Mouse (Mus musculus): Measurements from ENCODE around the gene Stk24. TPM values are rescaled to one million over a fixed set of nuclear protein-coding genes. Genes with fewer than 3 reads are reported as not detected.
A peak's percentile ranks its signal among the peaks of the same experiment; 100 is the strongest.

The Stk24 gene
- polyA plus RNA-seq, 1 experiment from 2014 or later: 46.3 TPM

GRCm38 (mm10) chr14:121270490-121270889 lies 109.3 kb downstream of the Stk24 start:
- ATAC-seq (ENCODE audit: insufficient number of reproducible peaks, insufficient read depth, low FRiP score, low read depth): no peak
- Histone ChIP-seq H3K36me3 (ENCODE audit: control insufficient read depth, insufficient read depth, low read length) (peaks cover 32% of the 10 kb centered on the region), H3K9me3 (ENCODE audit: control insufficient read depth, low read depth, low read length) (no peaks in the 10 kb centered on the region), H3K27me3 (ENCODE audit: control insufficient read depth, insufficient read depth, low read length) (no peaks in the 10 kb centered on the region), H3K4me2 (replicated peaks; ENCODE audit: low read depth, low read length) (no peak overlapping the region), H3K27ac (ENCODE audit: low read length) (no peak overlapping the region), H3K4me1 (ENCODE audit: control insufficient read depth, insufficient read depth, low read length) (no peaks in the 10 kb centered on the region), H3K9ac (replicated peaks; ENCODE audit: low read depth, low read length) (no peak overlapping the region), H3K4me3 (ENCODE audit: low read depth, low read length) (no peak overlapping the region)
- 77% methylated on average over 6 of the region's 6 CpGs for WGBS

- Histone ChIP-seq H3K4me2 (replicated peaks; ENCODE audit: low read depth, low read length) (no peak overlapping the region), H3K27ac (ENCODE audit: low read length) (no peak overlapping the region), H3K27me3 (ENCODE audit: control insufficient read depth, insufficient read depth, low read length) (no peaks in the 10 kb centered on the region), H3K9me3 (ENCODE audit: control insufficient read depth, low read depth, low read length) (no peaks in the 10 kb centered on the region), H3K36me3 (ENCODE audit: control insufficient read depth, insufficient read depth, low read length) (peaks cover 25% of the 10 kb centered on the region), H3K4me1 (ENCODE audit: control insufficient read depth, insufficient read depth, low read length) (peaks cover 4% of the 10 kb centered on the region; the same call in 1 of the 2 replicates), H3K4me3 (ENCODE audit: low read depth, low read length) (no peak overlapping the region), H3K9ac (replicated peaks; ENCODE audit: low read depth, low read length) (no peak overlapping the region)
- ATAC-seq (ENCODE audit: insufficient number of reproducible peaks, insufficient read depth, low FRiP score, low read depth): no peak
- 91% methylated on average over 8 of the region's 8 CpGs for WGBS
These were observed 112.0 kb downstream of the Stk24 start for GRCm38 (mm10) chr14:121267801-121268200.

- Histone ChIP-seq H3K9me3 (ENCODE audit: control insufficient read depth, low read depth, low read length) (no peaks in the 10 kb centered on the region), H3K27ac (ENCODE audit: low read length) (no peak overlapping the region), H3K36me3 (ENCODE audit: control insufficient read depth, insufficient read depth, low read length) (peaks cover 10% of the 10 kb centered on the region; the same call in 1 of the 2 replicates), H3K4me3 (ENCODE audit: low read depth, low read length) (no peak overlapping the region), H3K4me1 (ENCODE audit: control insufficient read depth, insufficient read depth, low read length) (peaks cover 8% of the 10 kb centered on the region), H3K4me2 (replicated peaks; ENCODE audit: low read depth, low read length) (no peak overlapping the region), H3K9ac (replicated peaks; ENCODE audit: low read depth, low read length) (no peak overlapping the region), H3K27me3 (ENCODE audit: control insufficient read depth, insufficient read depth, low read length) (no peaks in the 10 kb centered on the region)
- no peak for ATAC-seq (ENCODE audit: insufficient number of reproducible peaks, insufficient read depth, low FRiP score, low read depth)
- 68% methylated on average over 6 of the region's 6 CpGs for WGBS
These were observed 115.4 kb downstream of the Stk24 start for GRCm38 (mm10) chr14:121264453-121264852.

GRCm38 (mm10) chr14:121263912-121264311 lies 115.9 kb downstream of the Stk24 start:
- WGBS: 71% methylated on average over 2 of the region's 2 CpGs
- Histone ChIP-seq H3K9ac (replicated peaks; ENCODE audit: low read depth, low read length) (no peak overlapping the region), H3K9me3 (ENCODE audit: control insufficient read depth, low read depth, low read length) (no peaks in the 10 kb centered on the region), H3K27me3 (ENCODE audit: control insufficient read depth, insufficient read depth, low read length) (no peaks in the 10 kb centered on the region), H3K4me3 (ENCODE audit: low read depth, low read length) (no peak overlapping the region), H3K27ac (ENCODE audit: low read length) (no peak overlapping the region), H3K36me3 (ENCODE audit: control insufficient read depth, insufficient read depth, low read length) (peaks cover 10% of the 10 kb centered on the region; the same call in 1 of the 2 replicates), H3K4me2 (replicated peaks; ENCODE audit: low read depth, low read length) (no peak overlapping the region), H3K4me1 (ENCODE audit: control insufficient read depth, insufficient read depth, low read length) (peaks cover 8% of the 10 kb centered on the region)
- ATAC-seq (ENCODE audit: insufficient number of reproducible peaks, insufficient read depth, low FRiP score, low read depth): no peak

GRCm38 (mm10) chr14:121262606-121263005 lies 117.2 kb downstream of the Stk24 start:
- WGBS: 57% methylated on average over 4 of the region's 4 CpGs
- Histone ChIP-seq H3K9me3 (ENCODE audit: control insufficient read depth, low read depth, low read length) (no peaks in the 10 kb centered on the region), H3K36me3 (ENCODE audit: control insufficient read depth, insufficient read depth, low read length) (peaks cover 12% of the 10 kb centered on the region; the same call in 1 of the 2 replicates), H3K4me2 (replicated peaks; ENCODE audit: low read depth, low read length) (no peak overlapping the region), H3K27me3 (ENCODE audit: control insufficient read depth, insufficient read depth, low read length) (no peaks in the 10 kb centered on the region), H3K27ac (ENCODE audit: low read length) (peak overlapping the region; percentile 33; the same call in 1 of the 2 replicates), H3K4me1 (ENCODE audit: control insufficient read depth, insufficient read depth, low read length) (peaks cover 8% of the 10 kb centered on the region), H3K4me3 (ENCODE audit: low read depth, low read length) (no peak overlapping the region), H3K9ac (replicated peaks; ENCODE audit: low read depth, low read length) (no peak overlapping the region)
- no peak for ATAC-seq (ENCODE audit: insufficient number of reproducible peaks, insufficient read depth, low FRiP score, low read depth)

GRCm38 (mm10) chr14:121261229-121261879 lies 118.5 kb downstream of the Stk24 start:
- Histone ChIP-seq H3K4me1 (ENCODE audit: control insufficient read depth, insufficient read depth, low read length) (peaks cover 8% of the 10 kb centered on the region), H3K27me3 (ENCODE audit: control insufficient read depth, insufficient read depth, low read length) (no peaks in the 10 kb centered on the region), H3K4me3 (ENCODE audit: low read depth, low read length) (no peak overlapping the region), H3K4me2 (replicated peaks; ENCODE audit: low read depth, low read length) (no peak overlapping the region), H3K27ac (ENCODE audit: low read length) (peak overlapping the region; percentile 33; the same call in 1 of the 2 replicates), H3K9ac (replicated peaks; ENCODE audit: low read depth, low read length) (no peak overlapping the region), H3K36me3 (ENCODE audit: control insufficient read depth, insufficient read depth, low read length) (peaks cover 7% of the 10 kb centered on the region; the same call in 1 of the 2 replicates), H3K9me3 (ENCODE audit: control insufficient read depth, low read depth, low read length) (no peaks in the 10 kb centered on the region)
- 69% methylated on average over 5 of the region's 5 CpGs for WGBS
- ATAC-seq (ENCODE audit: insufficient number of reproducible peaks, insufficient read depth, low FRiP score, low read depth): no peak

- no peaks in the 10 kb centered on the region for H3K27me3 ChIP-seq (ENCODE audit: control insufficient read depth, insufficient read depth, low read length)
- H3K27ac ChIP-seq (ENCODE audit: low read length): no peak overlapping the region
- H3K36me3 ChIP-seq (ENCODE audit: control insufficient read depth, insufficient read depth, low read length): peaks cover 7% of the 10 kb centered on the region
- peaks cover 8% of the 10 kb centered on the region for H3K4me1 ChIP-seq (ENCODE audit: control insufficient read depth, insufficient read depth, low read length)
- WGBS: 58% methylated on average over 7 of the region's 7 CpGs
- no peak overlapping the region for H3K4me3 ChIP-seq (ENCODE audit: low read depth, low read length)
- H3K4me2 ChIP-seq (replicated peaks; ENCODE audit: low read depth, low read length): no peak overlapping the region
- no peak for ATAC-seq (ENCODE audit: insufficient number of reproducible peaks, insufficient read depth, low FRiP score, low read depth)
- H3K9me3 ChIP-seq (ENCODE audit: control insufficient read depth, low read depth, low read length): no peaks in the 10 kb centered on the region
- no peak overlapping the region for H3K9ac ChIP-seq (replicated peaks; ENCODE audit: low read depth, low read length)
These were observed 120.0 kb downstream of the Stk24 start for GRCm38 (mm10) chr14:121259789-121260188.

GRCm38 (mm10) chr14:121259332-121259731 lies 120.5 kb downstream of the Stk24 start:
- Histone ChIP-seq H3K36me3 (ENCODE audit: control insufficient read depth, insufficient read depth, low read length) (peaks cover 7% of the 10 kb centered on the region), H3K4me1 (ENCODE audit: control insufficient read depth, insufficient read depth, low read length) (peaks cover 8% of the 10 kb centered on the region), H3K9me3 (ENCODE audit: control insufficient read depth, low read depth, low read length) (no peaks in the 10 kb centered on the region), H3K27ac (ENCODE audit: low read length) (no peak overlapping the region), H3K9ac (replicated peaks; ENCODE audit: low read depth, low read length) (no peak overlapping the region), H3K27me3 (ENCODE audit: control insufficient read depth, insufficient read depth, low read length) (no peaks in the 10 kb centered on the region), H3K4me3 (ENCODE audit: low read depth, low read length) (no peak overlapping the region), H3K4me2 (replicated peaks; ENCODE audit: low read depth, low read length) (no peak overlapping the region)
- no peak for ATAC-seq (ENCODE audit: insufficient number of reproducible peaks, insufficient read depth, low FRiP score, low read depth)
- WGBS: 82% methylated on average over 11 of the region's 11 CpGs

- Histone ChIP-seq H3K27me3 (ENCODE audit: control insufficient read depth, insufficient read depth, low read length) (no peaks in the 10 kb centered on the region), H3K9ac (replicated peaks; ENCODE audit: low read depth, low read length) (no peak overlapping the region), H3K9me3 (ENCODE audit: control insufficient read depth, low read depth, low read length) (no peaks in the 10 kb centered on the region), H3K4me2 (replicated peaks; ENCODE audit: low read depth, low read length) (no peak overlapping the region), H3K27ac (ENCODE audit: low read length) (no peak overlapping the region), H3K4me1 (ENCODE audit: control insufficient read depth, insufficient read depth, low read length) (no peaks in the 10 kb centered on the region), H3K36me3 (ENCODE audit: control insufficient read depth, insufficient read depth, low read length) (peaks cover 7% of the 10 kb centered on the region), H3K4me3 (ENCODE audit: low read depth, low read length) (no peak overlapping the region)
- no peak for ATAC-seq (ENCODE audit: insufficient number of reproducible peaks, insufficient read depth, low FRiP score, low read depth)
- WGBS: 87% methylated on average over 7 of the region's 7 CpGs
These were observed 122.9 kb downstream of the Stk24 start for GRCm38 (mm10) chr14:121256896-121257295.
